Mouse (Mus musculus) myocyte (in vitro differentiated cells): ENCODE measurements around the gene Ncor1. TPM values are rescaled to one million over a fixed set of nuclear protein-coding genes. Genes with fewer than 3 reads are reported as not detected.

ENCODE experiments used
- H3K27me3 ChIP-seq: one replicate; pipeline ENCODE4 v1.6.1; 2011; ENCODE audit not compliant: control insufficient read depth, insufficient read depth, insufficient read length
- H3K36me3 ChIP-seq: one replicate; pipeline ENCODE4 v1.6.1; 2011; ENCODE audit not compliant: control insufficient read depth, insufficient read depth
- H3K4me2 ChIP-seq: one replicate; pipeline ENCODE4 v1.6.1; 2011; ENCODE audit warnings: low read depth, control low read depth
- H3K4me3 ChIP-seq: one replicate; pipeline ENCODE4 v1.5.1; 2011; ENCODE audit warnings: mild to moderate bottlenecking, control low read depth, moderate library complexity
- H3K79me2 ChIP-seq: one replicate; pipeline ENCODE4 v1.6.1; 2011; ENCODE audit not compliant: control insufficient read depth, insufficient read depth
- H3ac ChIP-seq: one replicate; pipeline ENCODE4 v1.6.1; 2011; ENCODE audit not compliant: control insufficient read depth, insufficient read length
- CEBPB ChIP-seq: IDR thresholded peaks from 2 replicates; pipeline ENCODE4 v1.6.1; 2011; ENCODE audit warnings: mild to moderate bottlenecking, moderate library complexity; ENCODE audit not compliant: poor library complexity, insufficient read depth, severe bottlenecking
- E2F4 ChIP-seq: IDR thresholded peaks from one replicate; pipeline ENCODE4 v1.6.1; 2011; ENCODE audit warnings: mild to moderate bottlenecking, control low read depth, moderate library complexity; ENCODE audit not compliant: insufficient read depth
- MAX ChIP-seq: IDR thresholded peaks from one replicate; pipeline ENCODE4 v1.6.1; 2011; ENCODE audit warnings: low read depth, mild to moderate bottlenecking, control low read depth
- MYOD1 ChIP-seq, 3 experiments: IDR thresholded peaks; one replicate each; pipeline ENCODE4 v1.6.1; 2011; ENCODE audit warnings: control low read depth in 2 of 3, low read depth in 2 of 3, mild to moderate bottlenecking in 2 of 3, moderate library complexity in 1 of 3; ENCODE audit not compliant: insufficient read length in 2 of 3, control insufficient read depth in 1 of 3
- MYOG ChIP-seq, 3 experiments: IDR thresholded peaks; one replicate each; pipeline ENCODE4 v1.6.1; 2011; ENCODE audit warnings: control low read depth in 2 of 3, low read depth in 2 of 3, mild to moderate bottlenecking in 2 of 3; ENCODE audit not compliant: insufficient read length in 2 of 3, control insufficient read depth in 1 of 3, insufficient read depth in 1 of 3
- POLR2A ChIP-seq: IDR thresholded peaks from one replicate; pipeline ENCODE4 v1.6.1; 2011; ENCODE audit warnings: low read depth, mild to moderate bottlenecking, control low read depth, moderate library complexity; ENCODE audit not compliant: insufficient read length
- POLR2AphosphoS2 ChIP-seq: IDR thresholded peaks from one replicate; pipeline ENCODE4 v1.6.1; 2011; ENCODE audit warnings: low read depth, control low read depth; ENCODE audit not compliant: insufficient read length
- REST ChIP-seq: IDR thresholded peaks from one replicate; pipeline ENCODE4 v1.6.1; 2011; ENCODE audit warnings: mild to moderate bottlenecking, control low read depth, moderate library complexity; ENCODE audit not compliant: insufficient read depth, insufficient read length
- SRF ChIP-seq: IDR thresholded peaks from one replicate; pipeline ENCODE4 v1.6.1; 2011; ENCODE audit warnings: low read depth; ENCODE audit not compliant: control insufficient read depth, insufficient read length
- TCF12 ChIP-seq: IDR thresholded peaks from one replicate; pipeline ENCODE4 v1.6.1; 2011; ENCODE audit warnings: mild to moderate bottlenecking, control low read depth; ENCODE audit not compliant: poor library complexity, insufficient read depth, severe bottlenecking
- TCF3 ChIP-seq: IDR thresholded peaks from one replicate; pipeline ENCODE4 v1.6.1; 2011; ENCODE audit warnings: low read depth, control low read depth; ENCODE audit not compliant: insufficient read length
- USF1 ChIP-seq: IDR thresholded peaks from one replicate; pipeline ENCODE4 v1.6.1; 2011; ENCODE audit warnings: low read depth, mild to moderate bottlenecking, control low read depth, moderate library complexity
- polyA plus RNA-seq: library from polyadenylated mRNA; unstranded; fragments of >200 nt; fragmentation: generic; extraction: Trizol; gene quantifications from one replicate; pipeline ENCODE4 v1.2.1, GENCODE M21; 2012; ENCODE audit warnings: missing spikeins

Ncor1 gene
- polyA plus RNA-seq, 1 experiment: 41.0 TPM

- H3K27me3 ChIP-seq: no peaks in the 10 kb centered on the region
- no peak overlapping the region for H3K4me3 ChIP-seq
These were observed 37.9 kb upstream of the Ncor1 start for GRCm38 (mm10) chr11:62496151-62496715.

DNA sequence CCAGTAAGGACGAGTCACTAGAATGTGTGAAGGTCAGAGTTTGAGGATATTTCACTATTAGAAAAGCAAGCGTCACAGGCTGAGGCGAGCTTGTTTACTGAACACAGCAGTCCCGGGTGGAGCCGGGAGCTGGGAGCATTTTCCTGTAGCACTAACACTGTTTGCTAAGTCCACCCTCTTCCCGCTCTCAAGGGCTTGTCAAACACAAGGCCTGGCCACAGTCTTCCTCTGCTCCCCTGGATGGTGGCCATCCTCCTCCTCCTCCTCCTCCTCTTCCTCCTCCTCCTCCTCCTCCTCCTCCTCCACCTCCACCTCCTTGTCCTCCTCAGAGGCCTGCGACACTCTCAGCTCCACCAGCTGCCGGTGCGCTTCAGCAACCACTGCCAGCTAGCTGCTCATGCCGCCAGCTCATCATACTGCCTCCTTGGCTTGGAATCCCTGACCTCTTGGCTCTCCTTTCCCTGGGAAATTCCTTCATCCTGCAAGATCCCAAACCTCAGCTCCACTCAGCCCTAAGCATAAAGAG, 37.0 kb upstream of the Ncor1 start:
- H3K79me2 ChIP-seq: no peaks in the 10 kb centered on the region
- no peaks in the 10 kb centered on the region for H3K36me3 ChIP-seq
- H3K4me2 ChIP-seq: peak overlapping the region; percentile 42
- TF ChIP-seq MYOD1 (IDR thresholded peaks at IDR 0.05; ENCODE audit: control insufficient read depth in 1 of 3, insufficient read length in 2 of 3, low read depth in 2 of 3) (peak in 2 of 3 experiments; percentile 43 to 49), REST (no peak)
- H3ac ChIP-seq: no peak overlapping the region
- no peak overlapping the region for H3K4me3 ChIP-seq
- no peaks in the 10 kb centered on the region for H3K27me3 ChIP-seq

More at GRCm38 (mm10) chr11:62496151-62496715, 37.9 kb upstream of the Ncor1 start:
- no peaks in the 10 kb centered on the region for H3K36me3 ChIP-seq
- H3ac ChIP-seq: no peak overlapping the region
- H3K4me2 ChIP-seq: no peak overlapping the region
- no peaks in the 10 kb centered on the region for H3K79me2 ChIP-seq
- TF ChIP-seq REST (no peak), POLR2A (no peak), TCF3 (no peak), MYOG (IDR thresholded peaks at IDR 0.05; ENCODE audit: control insufficient read depth in 1 of 3, insufficient read depth in 1 of 3, insufficient read length in 2 of 3, low read depth in 2 of 3) (no peak), USF1 (no peak), TCF12 (no peak), E2F4 (no peak), SRF (no peak), MAX (no peak), POLR2AphosphoS2 (no peak), CEBPB (no peak), MYOD1 (IDR thresholded peaks at IDR 0.05; ENCODE audit: control insufficient read depth in 1 of 3, insufficient read length in 2 of 3, low read depth in 2 of 3) (no peak)

DNA sequence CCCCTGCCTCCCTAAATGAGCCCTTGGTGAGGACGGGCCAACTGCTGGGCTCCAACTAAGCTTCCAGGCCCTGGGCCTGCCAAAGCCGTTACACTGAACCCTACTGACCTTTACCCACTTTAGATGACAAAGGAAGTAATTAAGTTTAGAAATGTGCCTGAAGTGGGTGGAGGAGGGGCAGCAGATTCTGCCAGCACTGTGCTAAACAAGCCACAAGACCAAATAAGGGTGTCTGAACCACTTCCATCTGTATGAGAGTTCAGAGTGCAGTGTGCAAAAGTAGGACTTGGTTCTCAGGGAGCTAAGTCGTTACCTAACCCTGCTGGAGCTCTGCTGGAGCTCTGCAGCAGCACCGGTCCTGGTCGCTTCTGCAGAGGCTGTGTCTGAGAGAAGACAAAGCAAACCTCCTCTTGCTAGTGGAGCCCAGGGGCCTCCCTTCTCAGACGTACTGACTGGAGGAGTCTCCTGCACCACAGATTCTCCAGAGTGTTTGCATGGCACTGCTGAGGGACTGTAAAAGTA, 36.5 kb upstream of the Ncor1 start:
- no peak overlapping the region for H3K4me3 ChIP-seq
- H3K79me2 ChIP-seq: no peaks in the 10 kb centered on the region
- no peak overlapping the region for H3ac ChIP-seq
- TF ChIP-seq POLR2AphosphoS2: no peak
- TF ChIP-seq SRF: peak; percentile 86
- no peak for TF ChIP-seq MYOD1 (IDR thresholded peaks at IDR 0.05; ENCODE audit: control insufficient read depth in 1 of 3, insufficient read length in 2 of 3, low read depth in 2 of 3)
- TF ChIP-seq TCF3: no peak
- no peak for TF ChIP-seq CEBPB
- TF ChIP-seq POLR2A: no peak
- H3K36me3 ChIP-seq: no peaks in the 10 kb centered on the region
- H3K4me2 ChIP-seq: peak overlapping the region; percentile 42
- H3K27me3 ChIP-seq: no peaks in the 10 kb centered on the region

DNA sequence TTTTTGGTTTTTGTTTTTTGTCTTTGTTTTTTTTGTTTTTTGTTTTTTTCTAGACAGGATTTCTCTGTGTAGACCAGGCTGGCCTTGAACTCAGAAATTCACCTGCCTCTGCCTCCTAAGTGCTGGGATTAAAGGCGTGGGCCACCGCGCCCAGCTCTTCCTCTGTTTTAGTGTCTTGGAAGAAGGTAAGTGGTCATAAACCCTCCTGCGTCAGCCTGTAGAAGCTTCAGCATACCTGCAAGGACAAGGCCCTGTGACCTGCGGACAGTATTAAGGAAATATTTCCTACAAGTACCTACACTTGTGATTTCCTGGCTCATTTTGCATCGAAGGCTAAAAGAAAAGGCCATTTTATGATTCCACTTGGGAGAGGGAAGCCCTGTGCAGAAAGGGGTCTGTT, 35.4 kb upstream of the Ncor1 start:
- H3K79me2 ChIP-seq: no peaks in the 10 kb centered on the region
- H3K27me3 ChIP-seq: no peaks in the 10 kb centered on the region
- TF ChIP-seq MYOG (IDR thresholded peaks at IDR 0.05; ENCODE audit: control insufficient read depth in 1 of 3, insufficient read depth in 1 of 3, insufficient read length in 2 of 3, low read depth in 2 of 3): no peak
- TF ChIP-seq SRF: no peak
- TF ChIP-seq CEBPB: no peak
- no peak for TF ChIP-seq TCF3
- no peak for TF ChIP-seq E2F4
- TF ChIP-seq TCF12: no peak
- no peak for TF ChIP-seq USF1
- no peak for TF ChIP-seq POLR2A
- no peak for TF ChIP-seq MYOD1 (IDR thresholded peaks at IDR 0.05; ENCODE audit: control insufficient read depth in 1 of 3, insufficient read length in 2 of 3, low read depth in 2 of 3)
- TF ChIP-seq REST: no peak
- no peak for TF ChIP-seq POLR2AphosphoS2
- no peak for TF ChIP-seq MAX
- no peak overlapping the region for H3K4me2 ChIP-seq
- H3K36me3 ChIP-seq: no peaks in the 10 kb centered on the region
- H3K4me3 ChIP-seq: no peak overlapping the region
- no peak overlapping the region for H3ac ChIP-seq

DNA sequence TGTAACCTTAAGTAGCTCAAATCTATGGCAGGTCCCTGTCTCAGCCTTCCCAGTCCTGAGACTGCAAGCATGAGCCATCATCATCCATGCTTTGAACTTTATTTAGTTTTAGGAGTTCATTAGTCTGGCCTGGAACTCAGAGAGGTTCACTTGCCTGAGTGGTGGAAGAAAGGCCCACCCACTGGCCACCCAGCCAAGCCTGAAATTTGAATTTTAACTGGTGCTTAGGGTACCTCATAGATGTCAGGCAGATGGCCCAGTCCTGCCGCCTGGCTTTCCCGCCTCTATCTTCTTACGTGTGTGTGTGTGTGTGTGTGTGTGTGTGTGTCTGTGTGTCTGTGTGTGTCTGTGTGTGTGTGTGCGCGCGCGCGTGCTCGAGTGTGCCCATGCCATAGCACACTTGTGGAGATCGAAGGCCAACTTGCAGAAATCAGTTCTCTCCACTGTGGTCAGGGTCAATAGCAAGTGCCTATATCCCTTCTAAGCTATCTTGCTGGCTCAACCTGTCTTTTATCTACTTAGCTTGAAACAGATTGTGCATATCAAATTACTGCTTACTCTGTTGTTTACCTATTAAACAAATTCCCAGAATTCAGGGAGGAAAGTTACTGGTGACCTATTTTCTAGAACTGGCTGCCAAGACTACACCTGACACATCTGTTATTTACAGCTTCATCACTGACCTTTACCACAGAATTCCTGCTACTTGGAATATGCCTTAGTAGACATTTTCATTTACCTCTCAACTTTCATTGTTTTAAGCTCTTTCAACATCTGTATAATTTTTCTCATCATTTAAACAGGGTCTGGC, 29.4 kb upstream of the Ncor1 start:
- H3K36me3 ChIP-seq: no peaks in the 10 kb centered on the region
- no peaks in the 10 kb centered on the region for H3K79me2 ChIP-seq
- no peaks in the 10 kb centered on the region for H3K27me3 ChIP-seq
- TF ChIP-seq CEBPB: no peak
- no peak for TF ChIP-seq POLR2AphosphoS2
- no peak overlapping the region for H3K4me2 ChIP-seq
- H3K4me3 ChIP-seq: no peak overlapping the region
- no peak overlapping the region for H3ac ChIP-seq
